Mouse (Mus musculus): ENCODE measurements around the gene Capza2. TPM values are rescaled to one million over a fixed set of nuclear protein-coding genes. Genes with fewer than 3 reads are reported as not detected.

Capza2 gene
- polyA plus RNA-seq, 1 experiment = 51.5 TPM

GRCm38 (mm10) chr6:17595712-17596462 is 40.1 kb upstream of the Capza2 start:
- H3K79me3 ChIP-seq (ENCODE audit: low read depth) = no peaks in the 10 kb centered on the region
- H3ac ChIP-seq (ENCODE audit: control insufficient read depth, insufficient read length, low read depth) = no peak overlapping the region
- H3K27me3 ChIP-seq (ENCODE audit: control insufficient read depth, insufficient read depth, insufficient read length) = no peaks in the 10 kb centered on the region
- no peaks in the 10 kb centered on the region for H3K36me3 ChIP-seq (ENCODE audit: control insufficient read depth, insufficient read depth)
- no peaks in the 10 kb centered on the region for H3K79me2 ChIP-seq (ENCODE audit: control insufficient read depth, insufficient read depth)
- TF ChIP-seq USF1 (IDR thresholded peaks at IDR 0.05; ENCODE audit: low read depth) = no peak
- no peak for TF ChIP-seq CEBPB (IDR thresholded peaks at IDR 0.05; ENCODE audit: low read depth)
- H3K4me3 ChIP-seq (ENCODE audit: insufficient read depth, poor library complexity, severe bottlenecking) = no peak overlapping the region

DNA sequence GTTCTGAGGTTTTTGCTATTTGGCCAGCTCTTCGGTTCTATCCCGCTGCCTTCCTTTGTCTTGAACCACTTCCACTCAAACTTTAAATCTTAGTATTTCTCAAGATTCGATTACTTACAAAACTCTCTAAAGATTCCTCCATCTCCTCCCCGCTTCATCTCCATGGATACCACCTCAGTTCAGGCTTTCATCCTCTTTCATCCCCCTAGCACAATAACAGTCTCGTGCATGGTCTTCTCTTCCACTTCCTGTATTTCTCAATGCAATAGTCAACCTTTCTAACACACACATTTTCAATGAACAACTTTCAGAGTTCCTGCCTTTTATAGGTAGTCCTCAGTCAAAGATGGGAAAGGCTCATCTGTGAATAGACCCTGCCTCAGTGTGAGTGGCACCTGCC is 36.7 kb upstream of the Capza2 start:
- H3K36me3 ChIP-seq (ENCODE audit: control insufficient read depth, insufficient read depth) = no peaks in the 10 kb centered on the region
- no peak overlapping the region for H3ac ChIP-seq (ENCODE audit: control insufficient read depth, insufficient read length, low read depth)
- H3K27me3 ChIP-seq (ENCODE audit: control insufficient read depth, insufficient read depth, insufficient read length) = no peaks in the 10 kb centered on the region
- no peaks in the 10 kb centered on the region for H3K79me2 ChIP-seq (ENCODE audit: control insufficient read depth, insufficient read depth)
- H3K79me3 ChIP-seq (ENCODE audit: low read depth) = no peaks in the 10 kb centered on the region
- TF ChIP-seq CEBPB (IDR thresholded peaks at IDR 0.05; ENCODE audit: low read depth) = no peak
- TF ChIP-seq CTCF (IDR thresholded peaks at IDR 0.05; ENCODE audit: control insufficient read depth, insufficient read depth, insufficient read length) = no peak
- TF ChIP-seq MYOG (IDR thresholded peaks at IDR 0.05; ENCODE audit: control insufficient read depth, extremely low read depth, insufficient read length) = no peak
- TF ChIP-seq MYOD1 (IDR thresholded peaks at IDR 0.05; ENCODE audit: control insufficient read depth, insufficient read length, low read depth) = no peak
- no peak for TF ChIP-seq MAX (IDR thresholded peaks at IDR 0.05)
- no peak overlapping the region for H3K4me3 ChIP-seq (ENCODE audit: insufficient read depth, poor library complexity, severe bottlenecking)

DNA sequence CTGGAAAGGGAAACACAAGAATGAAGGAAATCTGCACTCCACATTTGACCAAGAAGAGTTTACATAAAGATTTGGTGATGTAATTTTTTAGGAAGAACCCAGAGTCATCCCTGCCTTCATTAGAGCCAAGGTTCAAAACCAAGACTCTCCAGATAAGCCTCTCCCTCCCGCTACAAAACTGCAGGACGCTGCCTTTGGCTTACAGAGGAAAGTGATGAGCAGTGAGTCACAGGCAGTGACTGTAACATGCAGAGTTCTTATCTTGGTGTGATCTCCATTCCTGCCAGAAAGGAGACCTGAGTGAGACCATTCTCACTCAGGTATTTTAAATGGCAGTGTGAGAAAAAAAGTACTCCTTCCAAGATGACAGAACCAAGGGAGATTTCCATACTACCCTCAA is 34.5 kb upstream of the Capza2 start:
- Histone ChIP-seq H3K79me3 (ENCODE audit: low read depth) (no peaks in the 10 kb centered on the region), H3K36me3 (ENCODE audit: control insufficient read depth, insufficient read depth) (no peaks in the 10 kb centered on the region), H3K79me2 (ENCODE audit: control insufficient read depth, insufficient read depth) (no peaks in the 10 kb centered on the region), H3ac (ENCODE audit: control insufficient read depth, insufficient read length, low read depth) (no peak overlapping the region), H3K4me3 (ENCODE audit: insufficient read depth, poor library complexity, severe bottlenecking) (no peak overlapping the region), H3K27me3 (ENCODE audit: control insufficient read depth, insufficient read depth, insufficient read length) (no peaks in the 10 kb centered on the region)
- TF ChIP-seq CEBPB (IDR thresholded peaks at IDR 0.05; ENCODE audit: low read depth) = no peak
- no peak for TF ChIP-seq USF1 (IDR thresholded peaks at IDR 0.05; ENCODE audit: low read depth)
- no peak for TF ChIP-seq MYOG (IDR thresholded peaks at IDR 0.05; ENCODE audit: control insufficient read depth, extremely low read depth, insufficient read length)
- TF ChIP-seq MYOD1 (IDR thresholded peaks at IDR 0.05; ENCODE audit: control insufficient read depth, insufficient read length, low read depth) = no peak
- no peak for TF ChIP-seq MAX (IDR thresholded peaks at IDR 0.05)
- no peak for TF ChIP-seq FOSL1 (IDR thresholded peaks at IDR 0.05; ENCODE audit: insufficient read depth, low read length, poor library complexity, severe bottlenecking)
- no peak for TF ChIP-seq CTCF (IDR thresholded peaks at IDR 0.05; ENCODE audit: control insufficient read depth, insufficient read depth, insufficient read length)

DNA sequence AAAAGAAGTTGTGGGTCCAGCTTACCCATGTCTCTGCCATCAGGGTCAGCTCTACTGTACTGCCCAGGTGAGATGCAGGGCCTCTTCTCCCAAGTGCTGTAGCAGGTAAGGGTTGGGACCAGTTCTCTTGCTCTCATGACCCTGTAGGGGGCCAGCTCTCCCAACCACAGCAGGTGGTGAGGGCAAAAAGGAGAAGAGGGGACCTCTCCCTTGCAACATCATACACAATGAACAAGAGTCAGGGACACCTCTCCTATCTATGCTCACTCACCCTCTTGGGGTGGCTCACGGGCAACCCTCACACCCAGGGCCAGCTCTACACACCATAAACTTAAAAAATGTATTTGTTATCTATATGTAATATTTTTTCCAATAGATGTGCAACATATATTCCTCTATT is 29.1 kb upstream of the Capza2 start:
- Histone ChIP-seq H3K4me3 (ENCODE audit: insufficient read depth, poor library complexity, severe bottlenecking) (no peak overlapping the region), H3K79me3 (ENCODE audit: low read depth) (no peaks in the 10 kb centered on the region), H3K79me2 (ENCODE audit: control insufficient read depth, insufficient read depth) (no peaks in the 10 kb centered on the region), H3ac (ENCODE audit: control insufficient read depth, insufficient read length, low read depth) (no peak overlapping the region), H3K27me3 (ENCODE audit: control insufficient read depth, insufficient read depth, insufficient read length) (no peaks in the 10 kb centered on the region), H3K36me3 (ENCODE audit: control insufficient read depth, insufficient read depth) (no peaks in the 10 kb centered on the region)
- TF ChIP-seq FOSL1 (IDR thresholded peaks at IDR 0.05; ENCODE audit: insufficient read depth, low read length, poor library complexity, severe bottlenecking) = no peak
- TF ChIP-seq MYOG (IDR thresholded peaks at IDR 0.05; ENCODE audit: control insufficient read depth, extremely low read depth, insufficient read length) = no peak
- TF ChIP-seq CTCF (IDR thresholded peaks at IDR 0.05; ENCODE audit: control insufficient read depth, insufficient read depth, insufficient read length) = no peak
- no peak for TF ChIP-seq USF1 (IDR thresholded peaks at IDR 0.05; ENCODE audit: low read depth)
- no peak for TF ChIP-seq MAX (IDR thresholded peaks at IDR 0.05)
- TF ChIP-seq MYOD1 (IDR thresholded peaks at IDR 0.05; ENCODE audit: control insufficient read depth, insufficient read length, low read depth) = no peak
- TF ChIP-seq CEBPB (IDR thresholded peaks at IDR 0.05; ENCODE audit: low read depth) = no peak

DNA sequence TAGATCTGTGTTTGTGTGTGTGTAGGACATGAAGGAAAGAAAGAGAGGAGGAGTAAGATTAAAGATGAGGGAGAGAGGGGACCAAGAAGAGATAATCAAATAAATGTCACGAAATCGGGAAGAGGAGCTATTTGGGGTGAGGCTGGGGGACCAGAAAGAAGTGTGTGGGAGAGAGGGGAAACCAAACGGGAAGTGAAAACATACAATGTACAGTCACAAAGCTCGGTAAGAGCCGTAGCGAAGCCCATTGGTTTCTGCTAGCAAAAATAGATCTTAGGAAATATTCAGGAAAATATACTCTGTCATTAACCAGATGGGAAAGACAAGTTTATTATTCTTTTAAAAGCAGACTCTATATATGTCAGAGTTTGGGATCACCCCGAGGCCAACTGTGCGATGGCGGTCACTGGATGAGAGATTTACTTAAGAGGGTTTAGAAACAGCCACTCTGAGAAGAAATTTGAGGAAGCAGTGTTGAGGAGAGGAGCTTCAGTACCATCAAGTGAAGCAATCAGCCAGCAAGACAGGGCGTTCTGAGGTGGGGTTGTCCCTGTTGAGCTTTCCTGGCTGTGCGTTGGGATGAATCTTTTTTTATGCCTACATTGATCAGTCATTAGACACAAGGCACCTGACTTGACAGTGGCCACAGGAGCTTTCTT is 24.6 kb upstream of the Capza2 start:
- Histone ChIP-seq H3K4me3 (ENCODE audit: insufficient read depth, poor library complexity, severe bottlenecking) (no peak overlapping the region), H3K36me3 (ENCODE audit: control insufficient read depth, insufficient read depth) (no peaks in the 10 kb centered on the region)

More for the DNA sequence above, 24.6 kb upstream of the Capza2 start:
- Histone ChIP-seq H3K79me2 (ENCODE audit: control insufficient read depth, insufficient read depth) (no peaks in the 10 kb centered on the region), H3K27me3 (ENCODE audit: control insufficient read depth, insufficient read depth, insufficient read length) (no peaks in the 10 kb centered on the region), H3K79me3 (ENCODE audit: low read depth) (no peaks in the 10 kb centered on the region), H3ac (ENCODE audit: control insufficient read depth, insufficient read length, low read depth) (no peak overlapping the region)
- TF ChIP-seq MAX (IDR thresholded peaks at IDR 0.05) = no peak
- no peak for TF ChIP-seq CEBPB (IDR thresholded peaks at IDR 0.05; ENCODE audit: low read depth)
- TF ChIP-seq CTCF (IDR thresholded peaks at IDR 0.05; ENCODE audit: control insufficient read depth, insufficient read depth, insufficient read length) = no peak
- TF ChIP-seq MYOG (IDR thresholded peaks at IDR 0.05; ENCODE audit: control insufficient read depth, extremely low read depth, insufficient read length) = no peak
- no peak for TF ChIP-seq MYOD1 (IDR thresholded peaks at IDR 0.05; ENCODE audit: control insufficient read depth, insufficient read length, low read depth)
- no peak for TF ChIP-seq USF1 (IDR thresholded peaks at IDR 0.05; ENCODE audit: low read depth)
- no peak for TF ChIP-seq FOSL1 (IDR thresholded peaks at IDR 0.05; ENCODE audit: insufficient read depth, low read length, poor library complexity, severe bottlenecking)

All from C2C12 (cell line).